Mouse (Mus musculus): ENCODE results near the gene Gm3115.
"Not testable (repeated sequence)": the region's sequence is repeated elsewhere in the genome, so short reads cannot be mapped to it uniquely, and the experiment has no call there.

Gm3115 gene

GRCm38 (mm10) chr14:4083820-4084219 is at the start of gene Gm3115:
Gene Gm3115, plus strand, starts transcription at chr14:4084120.
- DNase-seq (ENCODE audit: low read depth, low spot score) = not testable (repeated sequence)

GRCm38 (mm10) chr14:4110426-4110825 is 26.5 kb downstream of the Gm3115 start, which contains the start of gene Gm8108:
Gene Gm8108, plus strand, starts transcription at chr14:4110526.
- not testable (repeated sequence) for DNase-seq (ENCODE audit: low read depth, low spot score)

- not testable (repeated sequence) for DNase-seq (ENCODE audit: low read depth, low spot score)
Measured at GRCm38 (mm10) chr14:4141646-4142045, 57.7 kb downstream of the Gm3115 start.
